Mouse (Mus musculus): ENCODE measurements around the gene Klhl41. TPM values are rescaled to one million over a fixed set of nuclear protein-coding genes. Genes with fewer than 3 reads are reported as not detected.
"Not testable (repeated sequence)": the region's sequence is repeated elsewhere in the genome, so short reads cannot be mapped to it uniquely, and the experiment has no call there.

Gene Klhl41
- total RNA-seq, 1 experiment from 2014 or later: not detected

DNA sequence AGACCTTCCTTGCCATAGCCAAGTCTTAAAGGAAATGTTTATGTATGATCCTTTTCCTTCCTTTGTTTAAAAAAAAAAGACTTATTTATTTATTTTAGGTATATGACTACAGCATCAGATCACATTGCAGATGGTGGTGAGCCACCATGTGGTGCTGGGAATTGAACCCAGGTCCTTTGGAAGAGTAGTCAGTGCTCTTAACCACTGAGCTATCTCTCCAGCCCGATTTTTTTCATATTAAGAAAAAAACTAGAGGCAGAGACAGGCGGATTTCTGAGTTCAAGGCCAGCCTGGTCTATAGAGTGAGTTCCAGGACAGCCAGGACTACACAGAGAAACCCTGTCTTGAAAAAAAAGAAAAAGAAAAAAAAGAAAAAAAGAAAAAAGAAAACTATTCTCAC, 7.3 kb downstream of the Klhl41 start:
- ATAC-seq (ENCODE audit: extremely low read depth, insufficient number of reproducible peaks, low FRiP score, poor library complexity, severe bottlenecking): not testable (repeated sequence)

GRCm38 (mm10) chr2:69679990-69680389, 10.1 kb downstream of the Klhl41 start:
- no peak for ATAC-seq (ENCODE audit: extremely low read depth, insufficient number of reproducible peaks, low FRiP score, poor library complexity, severe bottlenecking)

DNA sequence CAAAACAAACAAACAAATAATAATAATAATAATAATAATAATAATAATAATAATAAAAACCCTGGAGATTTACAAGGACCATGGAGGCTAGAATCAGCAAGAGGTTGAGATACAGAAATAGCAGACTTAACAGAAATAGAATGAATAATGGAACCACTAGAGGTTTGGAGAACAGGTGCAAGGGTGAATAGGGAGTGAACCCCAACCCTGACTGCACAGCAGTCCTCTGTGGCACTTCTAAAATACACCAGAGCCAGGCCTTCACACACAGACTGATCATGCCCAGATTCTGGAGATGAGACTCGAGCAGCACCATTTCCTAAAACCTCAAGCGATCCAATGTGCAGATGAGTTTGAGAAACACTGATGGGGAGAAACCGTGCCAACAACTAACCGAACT, 12.0 kb downstream of the Klhl41 start:
- ATAC-seq (ENCODE audit: extremely low read depth, insufficient number of reproducible peaks, low FRiP score, poor library complexity, severe bottlenecking): no peak

DNA sequence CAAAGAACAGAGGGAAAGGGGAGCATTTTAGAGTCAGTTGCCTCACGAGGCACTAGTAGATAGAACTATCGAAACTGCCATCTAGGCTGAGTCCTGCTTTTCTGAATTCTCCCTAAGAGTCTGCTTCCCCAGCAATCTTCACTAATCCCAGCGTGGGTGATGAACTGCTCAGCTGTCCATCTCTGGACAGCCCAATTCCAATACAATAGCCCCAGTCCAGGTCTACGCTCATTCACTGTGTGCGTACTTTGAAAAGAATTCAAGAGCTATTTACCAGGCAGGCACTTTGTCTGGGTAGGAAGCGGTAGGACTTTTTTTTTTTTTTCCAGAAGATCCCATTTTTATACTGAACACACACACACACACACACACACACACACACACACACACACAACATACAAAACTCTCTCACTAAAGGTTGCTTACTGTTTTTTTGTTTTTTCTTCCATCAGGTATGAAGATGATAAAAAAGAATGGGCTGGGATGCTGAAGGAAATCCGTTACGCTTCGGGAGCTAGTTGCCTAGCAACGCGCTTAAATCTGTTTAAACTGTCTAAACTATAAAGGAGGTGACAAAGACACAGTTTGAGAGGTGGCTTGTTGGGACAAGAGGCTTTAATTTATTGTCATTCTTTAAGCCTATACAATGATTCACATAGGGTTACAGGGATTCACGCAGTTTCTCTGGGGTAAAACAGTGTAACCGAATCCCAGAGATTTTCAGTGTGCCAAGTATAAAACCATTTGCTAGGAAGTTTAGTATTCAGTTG, 13.3 kb downstream of the Klhl41 start:
- ATAC-seq (ENCODE audit: extremely low read depth, insufficient number of reproducible peaks, low FRiP score, poor library complexity, severe bottlenecking): no peak

DNA sequence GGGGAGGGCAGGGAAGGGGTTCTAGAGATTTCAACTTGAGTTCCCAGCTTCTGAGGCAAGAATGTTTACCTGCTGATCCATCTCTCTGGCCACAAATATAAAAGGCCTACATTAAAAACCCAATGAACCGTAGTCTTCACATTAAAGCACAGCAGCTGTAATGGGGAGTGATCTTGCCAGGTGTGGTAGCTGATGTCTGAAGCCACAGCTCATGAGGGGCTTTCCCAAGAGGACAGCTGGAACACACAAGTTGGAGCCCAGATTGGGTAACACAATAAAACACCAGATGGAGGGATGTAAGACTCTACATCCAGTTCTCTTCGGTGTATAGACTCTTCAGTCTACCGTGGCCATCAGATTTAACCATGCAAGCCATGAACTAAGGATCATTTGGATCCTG, 14.6 kb downstream of the Klhl41 start:
- no peak for ATAC-seq (ENCODE audit: extremely low read depth, insufficient number of reproducible peaks, low FRiP score, poor library complexity, severe bottlenecking)

DNA sequence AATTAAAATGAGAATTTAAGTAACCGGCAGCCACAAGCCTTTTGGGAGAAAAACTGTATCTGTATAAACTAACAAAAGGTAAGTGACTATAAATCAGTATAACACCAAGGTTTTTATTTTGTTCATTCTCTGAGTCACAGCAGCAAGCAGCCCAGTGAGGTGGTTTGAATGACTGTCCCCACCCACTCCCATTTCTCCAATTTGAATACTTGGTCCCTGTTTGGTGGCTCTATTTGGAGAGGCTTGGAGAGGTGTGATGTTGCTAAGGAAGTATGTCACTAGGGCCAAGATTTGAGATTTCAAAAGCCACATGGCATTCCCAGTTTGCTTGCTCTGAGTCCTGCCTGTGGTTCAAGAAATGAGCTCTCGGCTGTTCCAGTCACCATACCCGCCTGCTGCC, 20.3 kb downstream of the Klhl41 start:
- ATAC-seq (ENCODE audit: extremely low read depth, insufficient number of reproducible peaks, low FRiP score, poor library complexity, severe bottlenecking): no peak

- no peak for ATAC-seq (ENCODE audit: extremely low read depth, insufficient number of reproducible peaks, low FRiP score, poor library complexity, severe bottlenecking)
Measured at GRCm38 (mm10) chr2:69690843-69691242, 20.9 kb downstream of the Klhl41 start.

DNA sequence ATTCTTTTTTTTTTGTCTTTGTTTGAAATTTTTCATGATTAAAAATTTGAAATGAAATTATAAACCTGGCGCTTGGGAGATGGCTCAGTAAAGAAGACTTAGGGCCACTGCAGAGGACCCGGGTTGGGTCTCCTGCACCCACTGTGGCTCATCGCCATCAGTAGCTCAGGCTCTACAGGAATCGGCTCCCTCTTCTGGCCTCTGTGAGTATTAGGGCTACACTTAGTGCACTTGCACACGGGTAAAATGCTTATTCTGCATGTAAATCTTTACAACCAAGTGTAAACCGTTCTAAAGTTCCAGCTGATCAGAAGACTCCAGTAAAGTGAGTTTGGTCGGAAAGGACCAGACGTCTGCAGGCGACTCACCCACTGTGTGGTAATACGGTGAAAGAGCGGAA, 23.6 kb downstream of the Klhl41 start:
- ATAC-seq (ENCODE audit: extremely low read depth, insufficient number of reproducible peaks, low FRiP score, poor library complexity, severe bottlenecking): no peak

DNA sequence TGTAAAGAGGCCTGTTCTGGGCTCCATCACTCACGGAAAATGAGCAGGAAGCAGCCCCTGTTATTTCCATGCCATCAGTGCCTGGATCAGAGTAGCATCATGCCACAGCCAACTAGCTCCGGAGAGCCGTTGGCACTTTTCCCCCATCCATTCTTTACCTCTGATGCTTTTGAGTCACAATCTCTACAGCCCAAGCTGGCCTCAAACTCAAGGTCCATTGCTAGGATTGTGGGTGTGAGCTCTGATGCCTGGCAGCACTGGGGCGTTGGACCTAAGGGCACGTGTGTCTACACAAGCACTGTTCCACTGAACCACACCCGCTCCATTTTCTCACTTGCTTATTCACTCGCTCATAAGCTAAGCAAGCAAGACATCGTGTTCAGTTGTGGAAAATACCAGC, 30.5 kb downstream of the Klhl41 start:
- no peak for ATAC-seq (ENCODE audit: extremely low read depth, insufficient number of reproducible peaks, low FRiP score, poor library complexity, severe bottlenecking)

GRCm38 (mm10) chr2:69712171-69712570, 42.3 kb downstream of the Klhl41 start:
- ATAC-seq (ENCODE audit: extremely low read depth, insufficient number of reproducible peaks, low FRiP score, poor library complexity, severe bottlenecking): no peak

GRCm38 (mm10) chr2:69712981-69713625, 43.2 kb downstream of the Klhl41 start, which contains the start of gene Fastkd1:
Fastkd1 (minus strand) TSS chr2:69713516.
- ATAC-seq (ENCODE audit: extremely low read depth, insufficient number of reproducible peaks, low FRiP score, poor library complexity, severe bottlenecking): peak; percentile 100

DNA sequence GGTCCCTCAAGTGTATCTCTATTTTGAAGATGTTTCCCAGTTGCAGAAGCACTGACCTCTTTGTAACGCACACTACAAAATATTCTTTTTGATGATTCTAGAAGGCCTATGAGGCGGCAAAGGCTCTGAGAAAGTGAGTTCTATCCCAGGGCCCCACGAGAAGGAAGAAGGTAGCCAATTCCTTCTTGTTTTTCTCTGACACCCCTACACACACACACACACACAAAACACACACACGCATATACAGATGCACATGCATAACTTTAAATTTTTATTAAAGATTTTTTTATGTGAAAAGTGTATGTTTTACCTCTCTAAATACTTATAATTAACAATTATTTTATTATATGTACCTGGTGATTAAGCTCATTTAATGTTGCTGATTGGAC, 43.7 kb downstream of the Klhl41 start:
- no peak for ATAC-seq (ENCODE audit: extremely low read depth, insufficient number of reproducible peaks, low FRiP score, poor library complexity, severe bottlenecking)

- ATAC-seq (ENCODE audit: extremely low read depth, insufficient number of reproducible peaks, low FRiP score, poor library complexity, severe bottlenecking): no peak
Measured at GRCm38 (mm10) chr2:69714126-69714525, 44.2 kb downstream of the Klhl41 start.

DNA sequence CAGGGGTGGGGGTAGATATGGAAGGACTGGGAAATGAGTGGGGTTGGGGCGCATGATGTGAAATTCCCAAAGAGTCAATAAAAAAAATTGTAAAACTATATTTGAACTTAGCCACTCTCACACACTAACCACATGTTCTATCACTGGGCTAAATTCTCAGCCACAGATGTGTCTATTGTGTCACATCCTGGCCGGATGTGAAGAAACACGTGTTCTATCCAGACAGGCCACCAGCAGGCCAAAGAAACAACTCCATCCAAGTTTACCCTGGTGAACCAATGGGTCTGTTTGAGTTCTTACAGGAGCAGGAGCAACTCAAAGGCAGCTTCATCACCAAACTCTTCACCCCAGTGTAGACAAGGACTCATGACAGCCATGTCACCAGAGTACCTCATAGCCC, 46.6 kb downstream of the Klhl41 start:
- ATAC-seq (ENCODE audit: extremely low read depth, insufficient number of reproducible peaks, low FRiP score, poor library complexity, severe bottlenecking): no peak

GRCm38 (mm10) chr2:69719121-69719520, 49.2 kb downstream of the Klhl41 start:
- no peak for ATAC-seq (ENCODE audit: extremely low read depth, insufficient number of reproducible peaks, low FRiP score, poor library complexity, severe bottlenecking)

DNA sequence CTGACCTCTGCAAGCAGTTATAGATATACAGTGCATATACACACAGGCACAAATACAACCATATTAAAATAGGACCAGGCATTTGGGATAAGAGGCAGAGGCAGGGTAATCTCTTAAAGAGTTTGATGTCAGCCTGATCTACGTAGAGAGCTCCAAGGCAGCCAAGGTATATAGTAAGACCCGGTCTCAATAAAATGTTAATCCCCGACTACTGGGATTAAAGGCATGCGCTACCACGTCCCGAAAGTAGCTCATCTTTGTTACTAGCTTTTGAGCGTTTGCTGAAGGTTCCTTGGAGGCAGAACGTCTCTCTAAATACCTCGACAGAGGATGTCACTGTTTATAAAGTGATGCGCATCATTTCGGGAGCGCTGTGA, 52.3 kb downstream of the Klhl41 start, which contains the start of gene Ppig:
Ppig (plus strand) TSS at position 273 of the 377 bp plus-strand sequence.
- ATAC-seq (ENCODE audit: extremely low read depth, insufficient number of reproducible peaks, low FRiP score, poor library complexity, severe bottlenecking): no peak

DNA sequence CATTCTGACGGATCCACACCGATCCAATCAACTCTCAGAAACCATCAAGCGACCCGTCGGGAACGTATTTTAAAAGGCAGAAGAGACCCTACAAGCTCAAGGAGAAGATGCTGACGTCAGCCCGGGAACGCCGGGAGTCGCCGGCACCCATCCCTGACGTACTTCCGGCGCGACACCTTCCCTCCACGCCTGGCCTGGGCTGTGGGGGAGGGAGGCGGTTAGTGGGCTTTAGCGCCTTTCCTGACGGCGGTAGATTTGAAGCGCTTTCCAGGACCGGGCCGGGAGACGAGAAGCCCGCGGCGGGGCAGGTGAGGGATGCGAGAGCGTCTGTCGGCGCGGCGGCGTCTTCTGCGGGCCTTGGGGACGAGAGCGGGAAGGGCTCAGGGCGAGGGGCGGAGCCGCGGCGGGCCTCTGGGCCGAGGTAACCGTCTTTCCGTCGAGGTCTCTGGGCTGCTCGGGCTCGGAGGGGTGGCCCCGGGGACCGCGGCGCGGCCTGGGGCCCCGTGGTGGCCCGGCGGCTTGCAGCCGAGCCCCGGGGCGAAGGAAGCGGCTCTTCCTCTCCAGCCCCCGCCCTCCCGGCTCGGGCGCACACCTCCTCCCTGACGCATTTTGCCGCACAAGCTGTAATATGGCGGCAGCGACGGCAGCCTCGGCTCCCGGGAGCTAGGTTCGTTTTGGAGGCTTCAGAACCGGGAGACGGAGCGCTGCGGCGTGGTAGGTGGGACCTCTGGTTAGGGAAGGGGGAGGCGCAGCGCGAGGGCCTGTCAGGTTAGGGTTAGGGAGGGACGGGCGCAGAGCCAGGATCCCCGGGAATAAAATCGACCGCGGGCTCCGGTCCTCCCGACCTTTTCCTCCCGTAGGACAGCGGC, 53.0 kb downstream of the Klhl41 start:
- ATAC-seq (ENCODE audit: extremely low read depth, insufficient number of reproducible peaks, low FRiP score, poor library complexity, severe bottlenecking): peak; percentile 88

GRCm38 (mm10) chr2:69723519-69723825, 53.6 kb downstream of the Klhl41 start:
- no peak for ATAC-seq (ENCODE audit: extremely low read depth, insufficient number of reproducible peaks, low FRiP score, poor library complexity, severe bottlenecking)
